ENCODE assay signal across 9 mouse cellular contexts in genomic region chr14:76479867-76480266, GRCm38 (mm10).
A peak's percentile ranks its signal among the peaks of the same experiment; 100 is the strongest.
DNase-seq lines count a peak whose midpoint lies in the region; ATAC-seq and TF ChIP-seq lines count a peak whose summit lies in the region.
"Had no signal": no experiment of that assay in that cellular context is flagged by ENCODE, and none has a peak within 500 bp of the region (broad histone marks: within the 10 kb centered on the region; RNA-seq: fewer than 3 reads in every experiment).

No protein-coding gene starts in this region.

- TF ChIP-seq POLR2A in spleen, adult 2 months (IDR thresholded peaks at IDR 0.05; ENCODE audit: low read depth, low read length): no peak

- no peaks in the 10 kb centered on the region for H3K27me3 ChIP-seq in embryonic facial prominence, embryonic 11.5 days (ENCODE audit: control insufficient read depth, insufficient read depth, low read length)
- H3K27me3 ChIP-seq in embryonic facial prominence, embryonic 10.5 days (replicated peaks; ENCODE audit: low read depth, poor library complexity, severe bottlenecking): no peaks in the 10 kb centered on the region
- no peaks in the 10 kb centered on the region for H3K27me3 ChIP-seq in spleen, adult 2 months (ENCODE audit: control insufficient read depth, insufficient read depth, low read length)
- no peaks in the 10 kb centered on the region for H3K27me3 ChIP-seq in embryonic facial prominence, embryonic 12.5 days
- H3K27me3 ChIP-seq in intestine, postnatal 0 days (replicated peaks; ENCODE audit: control insufficient read depth, insufficient read depth, low read length): no peaks in the 10 kb centered on the region
- H3K27me3 ChIP-seq: lung, embryonic 15.5 days had no signal

- 42% methylated on average over 6 of the region's 6 CpGs for WGBS in embryonic facial prominence, embryonic 11.5 days
- WGBS in embryonic facial prominence, embryonic 10.5 days: 40% methylated on average over 6 of the region's 6 CpGs
- 25% methylated on average over 6 of the region's 6 CpGs for WGBS in spleen, adult 2 months
- WGBS in embryonic facial prominence, embryonic 12.5 days: 38% methylated on average over 6 of the region's 6 CpGs
- 12% methylated on average over 6 of the region's 6 CpGs for WGBS in intestine, postnatal 0 days

- no peak overlapping the region for H3K4me2 ChIP-seq in embryonic facial prominence, embryonic 11.5 days (ENCODE audit: low read depth, low read length)
- H3K4me2 ChIP-seq in embryonic facial prominence, embryonic 12.5 days (replicated peaks): no peak overlapping the region
- no peak overlapping the region; the same call in 1 of the 2 replicates for H3K4me2 ChIP-seq in intestine, postnatal 0 days (replicated peaks; ENCODE audit: low read depth)
- H3K4me2 ChIP-seq: lung, embryonic 15.5 days had no signal

- ATAC-seq in embryonic facial prominence, embryonic 11.5 days (replicated peaks; ENCODE audit: insufficient number of reproducible peaks, low FRiP score, low TSS enrichment, low read depth): no peak
- ATAC-seq in embryonic facial prominence, embryonic 12.5 days (ENCODE audit: insufficient number of reproducible peaks, insufficient read depth, low FRiP score, low TSS enrichment): 0 out of 2 replicates have a peak, but pooled peaks have one; percentile 19
- peak; percentile 92 for ATAC-seq in intestine, postnatal 0 days
- ATAC-seq in monocyte, adult 5-6 weeks (replicated peaks; ENCODE audit: insufficient number of reproducible peaks, low FRiP score, low TSS enrichment, poor library complexity, severe bottlenecking): 0 out of 2 replicates have a peak, but pooled peaks have one; percentile 50

- H3K4me3 ChIP-seq in embryonic facial prominence, embryonic 11.5 days (ENCODE audit: low read depth, low read length): no peak overlapping the region
- H3K4me3 ChIP-seq in embryonic facial prominence, embryonic 10.5 days: no peak overlapping the region
- H3K4me3 ChIP-seq in spleen, adult 2 months (ENCODE audit: extremely low read depth, insufficient read depth, insufficient read length): no peak overlapping the region
- H3K4me3 ChIP-seq in embryonic facial prominence, embryonic 12.5 days: no peak overlapping the region
- no peak overlapping the region for H3K4me3 ChIP-seq in intestine, postnatal 0 days (ENCODE audit: low read depth, low read length)
- H3K4me3 ChIP-seq: lung, embryonic 15.5 days had no signal

- no peak overlapping the region for H3K9ac ChIP-seq in embryonic facial prominence, embryonic 11.5 days (replicated peaks; ENCODE audit: low read length)
- no peak overlapping the region for H3K9ac ChIP-seq in embryonic facial prominence, embryonic 12.5 days
- no peak overlapping the region for H3K9ac ChIP-seq in intestine, postnatal 0 days (ENCODE audit: low read depth, low read length)
- H3K9ac ChIP-seq: lung, embryonic 15.5 days had no signal

- H3K27ac ChIP-seq in embryonic facial prominence, embryonic 11.5 days (replicated peaks; ENCODE audit: low read depth, low read length): no peak overlapping the region
- no peak overlapping the region for H3K27ac ChIP-seq in embryonic facial prominence, embryonic 10.5 days (replicated peaks)
- H3K27ac ChIP-seq in spleen, adult 2 months (ENCODE audit: insufficient read depth, low read length): no peak overlapping the region
- no peak overlapping the region for H3K27ac ChIP-seq in embryonic facial prominence, embryonic 12.5 days
- H3K27ac ChIP-seq in intestine, postnatal 0 days (ENCODE audit: low read depth, low read length): no peak overlapping the region
- H3K27ac ChIP-seq: lung, embryonic 15.5 days had no signal

- peak; percentile 81 for DNase-seq in embryonic facial prominence, embryonic 11.5 days (ENCODE audit: low spot score)
- DNase-seq in embryonic facial prominence, embryonic 10.5 days (ENCODE audit: low spot score): no peak
- no peak for DNase-seq in spleen, adult 2 months (ENCODE audit: low read depth in 1 of 2, low spot score in 2 of 2)
- DNase-seq in spleen, adult 12 weeks (ENCODE audit: low spot score): no peak
- DNase-seq in spleen, postnatal 36 days (ENCODE audit: low spot score in 2 of 2): no peak

- TF ChIP-seq CTCF in spleen, adult 2 months (IDR thresholded peaks at IDR 0.05; ENCODE audit: extremely low read depth, insufficient read depth, insufficient read length, insufficient replicate concordance): peak; percentile 44; the same call in 1 of the 2 replicates
- TF ChIP-seq CTCF in intestine, postnatal 0 days (IDR thresholded peaks at IDR 0.05; ENCODE audit: low read depth): peak; percentile 83

- H3K9me3 ChIP-seq in embryonic facial prominence, embryonic 11.5 days (replicated peaks; ENCODE audit: control insufficient read depth, low read length): no peaks in the 10 kb centered on the region
- H3K9me3 ChIP-seq in embryonic facial prominence, embryonic 10.5 days: no peaks in the 10 kb centered on the region
- H3K9me3 ChIP-seq in embryonic facial prominence, embryonic 12.5 days: no peaks in the 10 kb centered on the region
- no peaks in the 10 kb centered on the region for H3K9me3 ChIP-seq in intestine, postnatal 0 days (ENCODE audit: control insufficient read depth)
- H3K9me3 ChIP-seq: lung, embryonic 15.5 days had no signal

- H3K36me3 ChIP-seq in embryonic facial prominence, embryonic 11.5 days (replicated peaks; ENCODE audit: control insufficient read depth, insufficient read depth, low read depth, low read length): no peaks in the 10 kb centered on the region
- no peaks in the 10 kb centered on the region for H3K36me3 ChIP-seq in embryonic facial prominence, embryonic 10.5 days (replicated peaks)
- H3K36me3 ChIP-seq in spleen, adult 2 months (ENCODE audit: control insufficient read depth, insufficient read depth, low read length): no peaks in the 10 kb centered on the region
- no peaks in the 10 kb centered on the region for H3K36me3 ChIP-seq in embryonic facial prominence, embryonic 12.5 days
- no peaks in the 10 kb centered on the region for H3K36me3 ChIP-seq in intestine, postnatal 0 days (ENCODE audit: control insufficient read depth, insufficient read depth)
- H3K36me3 ChIP-seq: lung, embryonic 15.5 days had no signal

- H3K4me1 ChIP-seq in embryonic facial prominence, embryonic 11.5 days (ENCODE audit: control insufficient read depth, insufficient read depth, low read length): no peaks in the 10 kb centered on the region; the same call in 1 of the 2 replicates
- H3K4me1 ChIP-seq in embryonic facial prominence, embryonic 10.5 days: peaks cover 31% of the 10 kb centered on the region
- no peaks in the 10 kb centered on the region for H3K4me1 ChIP-seq in spleen, adult 2 months (ENCODE audit: control insufficient read depth, insufficient read depth, insufficient read length)
- peaks cover 9% of the 10 kb centered on the region; the same call in 1 of the 2 replicates for H3K4me1 ChIP-seq in embryonic facial prominence, embryonic 12.5 days
- peaks cover 8% of the 10 kb centered on the region; the same call in 1 of the 2 replicates for H3K4me1 ChIP-seq in intestine, postnatal 0 days (replicated peaks; ENCODE audit: control insufficient read depth, insufficient read depth, low read length)
